Mouse (Mus musculus) neural tube, postnatal 0 days (tissue): ENCODE data around the gene Qsox1. TPM values are rescaled to one million over a fixed set of nuclear protein-coding genes. Genes with fewer than 3 reads are reported as not detected.

Source experiments
- polyA plus RNA-seq: library from polyadenylated mRNA; unstranded; fragments of >200 nt; fragmentation: Nextera tagmentation; extraction: Ambion mirVana; gene quantifications from 2 replicates; pipeline ENCODE4 v1.2.1, GENCODE M21; 2015

Gene Qsox1
- polyA plus RNA-seq, result 21.4 and 22.5 TPM in 2 replicates

DNA sequence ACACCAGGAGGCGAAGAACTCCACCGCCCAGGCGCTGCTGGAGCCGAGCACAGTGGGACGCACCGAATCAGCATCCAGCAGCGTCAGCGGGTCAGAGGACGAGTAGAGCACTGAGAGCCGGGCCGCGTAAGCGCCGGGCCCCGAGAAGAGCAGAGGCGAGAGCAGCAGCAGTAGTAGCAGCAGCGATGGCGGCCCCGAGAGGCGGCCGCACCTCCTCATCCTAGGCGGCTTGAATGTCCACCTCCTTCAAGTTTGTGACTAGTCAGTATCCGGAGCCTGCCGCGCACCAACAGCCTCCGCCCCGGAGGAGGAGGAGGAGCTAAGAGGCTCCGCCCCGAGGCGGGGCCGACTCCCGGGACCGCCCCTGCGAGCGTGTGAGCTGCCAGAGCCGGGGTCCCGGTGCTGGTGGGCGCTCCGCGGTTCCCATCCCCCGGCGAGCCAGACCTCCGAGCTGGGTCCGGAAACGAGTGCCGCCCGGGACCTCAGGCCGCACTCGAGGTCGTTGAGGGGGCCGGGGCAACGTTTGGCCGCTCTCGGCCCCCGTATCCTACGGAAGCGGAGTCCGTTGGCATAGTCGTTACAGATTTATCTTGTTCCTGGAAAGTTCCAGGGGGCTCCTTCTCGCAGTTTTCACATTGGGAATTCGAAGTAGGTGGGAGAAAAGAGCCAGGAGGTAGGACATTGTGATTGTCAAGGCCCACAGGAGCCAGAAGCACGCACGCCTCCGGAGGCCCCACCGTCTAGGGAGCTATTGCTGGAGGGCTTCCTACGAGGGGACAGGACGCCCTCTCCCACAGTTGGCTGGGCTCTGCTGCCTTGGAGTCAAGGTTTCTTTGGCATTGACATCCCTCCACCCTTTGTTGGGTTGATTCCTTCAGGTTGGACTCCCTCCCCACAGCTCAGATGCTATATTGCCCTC lies at the start of gene Qsox1:
Gene Qsox1, minus strand, starts transcription at position 309 of the 919 bp plus-strand sequence.

DNA sequence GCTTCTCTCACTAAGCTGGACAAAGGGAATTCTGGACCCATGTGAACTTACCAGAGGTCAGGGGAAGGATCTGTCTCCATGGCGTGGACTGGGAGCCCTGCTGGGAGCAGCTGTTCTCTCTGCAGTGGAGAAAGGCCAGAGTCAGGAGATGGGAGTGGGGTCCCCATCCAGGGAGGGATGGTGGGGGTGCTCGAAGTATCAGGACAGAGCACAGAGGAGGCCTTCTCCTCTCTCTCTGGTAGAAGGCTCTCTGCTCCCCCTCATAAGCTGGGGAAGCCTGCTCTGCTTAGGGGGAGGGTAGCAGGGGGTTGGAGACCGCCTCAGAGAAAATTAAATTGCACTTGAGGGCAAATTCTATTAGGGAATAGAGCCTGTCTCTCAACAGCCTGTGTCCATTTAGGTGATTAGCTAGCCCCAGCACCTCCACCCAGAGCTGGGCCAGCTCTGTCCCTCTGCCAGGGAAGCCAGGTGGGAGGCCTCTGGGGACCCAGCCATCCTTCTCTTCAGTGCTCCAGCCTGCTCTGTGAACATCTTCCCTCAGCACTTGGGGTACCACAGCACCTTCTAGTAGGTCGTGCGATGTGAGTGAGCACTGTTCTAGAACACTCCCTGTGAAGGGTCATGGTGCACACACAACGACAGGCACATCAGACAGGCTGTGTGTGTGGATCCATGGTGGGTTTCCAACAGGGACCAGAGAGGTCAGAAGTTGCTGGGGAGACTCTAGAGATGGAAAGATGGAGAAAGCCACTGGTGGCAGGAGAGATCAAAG lies 61.0 kb downstream of the Qsox1 start, which contains the start of gene Lhx4:
Gene Lhx4, minus strand, starts transcription at position 201 of the 772 bp plus-strand sequence.

Other genes starting within 250 kb of the Qsox1 start
- 2.2 and 2.7 TPM in 2 replicates for gene Lhx4, start 61.2 kb downstream of the Qsox1 start, polyA plus RNA-seq
- gene Cep350, start 160.4 kb upstream of the Qsox1 start, polyA plus RNA-seq, result 13.4 and 17.4 TPM in 2 replicates
- 48.5 and 53.0 TPM in 2 replicates for gene Tor1aip2, start 222.5 kb upstream of the Qsox1 start, polyA plus RNA-seq
- gene Tor1aip1, start 223.6 kb upstream of the Qsox1 start, polyA plus RNA-seq, result 29.3 and 31.2 TPM in 2 replicates